Mouse (Mus musculus) midbrain, embryonic 14.5 days (tissue): ENCODE measurements at regions not wholly inside any gene's neighbourhood (a gene's known extent, or its start where the extent isn't known, plus 50 kb on each side); places are given as distances from the start of the nearest gene placed in this dataset.

Source experiments
- ATAC-seq: fragments of 200-750 bp; cut with Nextera tagmentation; 2 replicates; pipeline ENCODE4 v1.8.0; 2017; ENCODE audit warnings: moderate number of reproducible peaks, moderate library complexity; ENCODE audit not compliant: low FRiP score, low TSS enrichment
- DNase-seq: peaks from one replicate; pipeline ENCODE4 v3.0.0-alpha.2; 2015
- H3K27ac ChIP-seq: fragments of 300-500 bp; sonication (generic); replicated peaks from 2 replicates; pipeline ENCODE4 v1.5.1; 2014; ENCODE audit warnings: mild to moderate bottlenecking, low read depth, low read length, moderate library complexity
- H3K27me3 ChIP-seq: fragments of 300-500 bp; sonication (generic); 2 replicates; pipeline ENCODE4 v1.6.1; 2014; ENCODE audit warnings: low read length, control low read depth, mixed read lengths; ENCODE audit not compliant: control insufficient read depth, insufficient read depth
- H3K36me3 ChIP-seq: fragments of 300-500 bp; sonication (generic); 2 replicates; pipeline ENCODE4 v1.6.1; 2014; ENCODE audit warnings: low read length, control low read depth; ENCODE audit not compliant: control insufficient read depth, insufficient read depth
- H3K4me1 ChIP-seq: fragments of 300-500 bp; sonication (generic); 2 replicates; pipeline ENCODE4 v1.6.1; 2014; ENCODE audit warnings: mild to moderate bottlenecking, antibody characterized with exemption, low read length, control low read depth; ENCODE audit not compliant: control insufficient read depth, insufficient read depth
- H3K4me2 ChIP-seq: fragments of 300-500 bp; sonication (generic); 2 replicates; pipeline ENCODE4 v1.6.1; 2014; ENCODE audit warnings: mild to moderate bottlenecking, low read length, moderate library complexity
- H3K4me3 ChIP-seq: fragments of 300-500 bp; sonication (generic); replicated peaks from 2 replicates; pipeline ENCODE4 v1.5.1; 2014; ENCODE audit warnings: low read depth, low read length
- H3K9ac ChIP-seq: fragments of 300-500 bp; sonication (generic); replicated peaks from 2 replicates; pipeline ENCODE4 v1.6.1; 2014; ENCODE audit warnings: mild to moderate bottlenecking, low read length, moderate library complexity
- H3K9me3 ChIP-seq: fragments of 300-500 bp; sonication (generic); 2 replicates; pipeline ENCODE4 v1.6.1; 2016; ENCODE audit warnings: low read length, control low read depth, mixed read lengths; ENCODE audit not compliant: control insufficient read depth
- WGBS: fragments of 180-500 bp; shearing (Covaris S2); extraction: QIAGEN DNeasy Blood & Tissue Kit; methylation state at CpG from one replicate; pipeline ENCODE4 v1.1.7; 2014; 5-methylcytosine and 5-hydroxymethylcytosine counted together

- no peak overlapping the region for H3K27ac ChIP-seq
- no peak overlapping the region for H3K9ac ChIP-seq
- ATAC-seq = peak; percentile 18; the same call in 1 of the 2 replicates
- peak; percentile 8 for DNase-seq
- 84% methylated on average over 6 of the region's 6 CpGs for WGBS
- no peaks in the 10 kb centered on the region for H3K4me1 ChIP-seq
- no peaks in the 10 kb centered on the region for H3K36me3 ChIP-seq
- H3K4me2 ChIP-seq = no peak overlapping the region
- no peaks in the 10 kb centered on the region for H3K27me3 ChIP-seq
- H3K4me3 ChIP-seq = no peak overlapping the region
- H3K9me3 ChIP-seq = no peaks in the 10 kb centered on the region
These were observed 594.4 kb upstream of the Kif18a start for GRCm38 (mm10) chr2:108686019-108686743.

- ATAC-seq (no peak; the same call in 1 of the 2 replicates), DNase-seq (peak; percentile 83)
- no peak overlapping the region for H3K4me2 ChIP-seq
- H3K4me3 ChIP-seq = no peak overlapping the region
- no peaks in the 10 kb centered on the region for H3K36me3 ChIP-seq
- no peaks in the 10 kb centered on the region for H3K27me3 ChIP-seq
- no peak overlapping the region for H3K27ac ChIP-seq
- H3K4me1 ChIP-seq = no peaks in the 10 kb centered on the region
- H3K9me3 ChIP-seq = no peaks in the 10 kb centered on the region
- 52% methylated on average over 4 of the region's 4 CpGs for WGBS
- H3K9ac ChIP-seq = no peak overlapping the region
These were observed 590.4 kb upstream of the Kif18a start for GRCm38 (mm10) chr2:108690091-108690490.

- no peaks in the 10 kb centered on the region for H3K36me3 ChIP-seq
- no peaks in the 10 kb centered on the region for H3K4me1 ChIP-seq
- DNase-seq (no peak), ATAC-seq (no peak)
- no peaks in the 10 kb centered on the region for H3K9me3 ChIP-seq
- no peak overlapping the region for H3K27ac ChIP-seq
- H3K4me2 ChIP-seq = no peak overlapping the region
- no peak overlapping the region for H3K9ac ChIP-seq
- WGBS = 71% methylated on average over 10 of the region's 10 CpGs
- H3K4me3 ChIP-seq = no peak overlapping the region
- no peaks in the 10 kb centered on the region for H3K27me3 ChIP-seq
These were observed 589.2 kb upstream of the Kif18a start for GRCm38 (mm10) chr2:108691156-108692007.

GRCm38 (mm10) chr2:108701308-108701707 lies 579.2 kb upstream of the Kif18a start:
- Histone ChIP-seq H3K4me3 (no peak overlapping the region), H3K4me1 (no peaks in the 10 kb centered on the region), H3K4me2 (no peak overlapping the region), H3K27ac (peak overlapping the region; percentile 66), H3K27me3 (no peaks in the 10 kb centered on the region), H3K9ac (no peak overlapping the region), H3K9me3 (no peaks in the 10 kb centered on the region), H3K36me3 (no peaks in the 10 kb centered on the region)
- peak; percentile 34; the same call in 1 of the 2 replicates for ATAC-seq
- DNase-seq = peak; percentile 36
- WGBS = 68% methylated on average over 7 of the region's 7 CpGs

GRCm38 (mm10) chr2:108707856-108708855 lies 572.4 kb upstream of the Kif18a start:
- no peak overlapping the region for H3K27ac ChIP-seq
- no peak overlapping the region for H3K4me2 ChIP-seq
- no peaks in the 10 kb centered on the region for H3K9me3 ChIP-seq
- no peak overlapping the region for H3K9ac ChIP-seq
- no peak overlapping the region for H3K4me3 ChIP-seq
- no peaks in the 10 kb centered on the region for H3K36me3 ChIP-seq
- 87% methylated on average over 5 of the region's 5 CpGs for WGBS
- no peaks in the 10 kb centered on the region for H3K27me3 ChIP-seq
- ATAC-seq (no peak), DNase-seq (no peak)
- H3K4me1 ChIP-seq = no peaks in the 10 kb centered on the region

- H3K27ac ChIP-seq = no peak overlapping the region
- 80% methylated on average over 3 of the region's 3 CpGs for WGBS
- no peaks in the 10 kb centered on the region for H3K4me1 ChIP-seq
- DNase-seq = no peak
- no peak overlapping the region for H3K4me3 ChIP-seq
- no peak for ATAC-seq
- no peaks in the 10 kb centered on the region for H3K27me3 ChIP-seq
- H3K36me3 ChIP-seq = no peaks in the 10 kb centered on the region
- H3K9ac ChIP-seq = no peak overlapping the region
- no peak overlapping the region for H3K4me2 ChIP-seq
- H3K9me3 ChIP-seq = no peaks in the 10 kb centered on the region
These were observed 538.5 kb upstream of the Kif18a start for GRCm38 (mm10) chr2:108742079-108742478.

- Histone ChIP-seq H3K27ac (no peak overlapping the region), H3K27me3 (no peaks in the 10 kb centered on the region), H3K4me2 (no peak overlapping the region), H3K4me3 (no peak overlapping the region), H3K9ac (no peak overlapping the region), H3K4me1 (no peaks in the 10 kb centered on the region), H3K9me3 (no peaks in the 10 kb centered on the region), H3K36me3 (no peaks in the 10 kb centered on the region)
- ATAC-seq (no peak), DNase-seq (no peak)
- WGBS = 56% methylated on average over 2 of the region's 2 CpGs
These were observed 537.0 kb upstream of the Kif18a start for GRCm38 (mm10) chr2:108743511-108743910.

- 79% methylated on average over 2 of the region's 2 CpGs for WGBS
- DNase-seq (no peak), ATAC-seq (no peak)
These were observed 535.7 kb upstream of the Kif18a start for GRCm38 (mm10) chr2:108744797-108745196.

More at GRCm38 (mm10) chr2:108744797-108745196, 535.7 kb upstream of the Kif18a start:
- H3K4me1 ChIP-seq = no peaks in the 10 kb centered on the region
- H3K27ac ChIP-seq = no peak overlapping the region
- H3K36me3 ChIP-seq = no peaks in the 10 kb centered on the region
- no peak overlapping the region for H3K4me3 ChIP-seq
- no peak overlapping the region for H3K4me2 ChIP-seq
- no peak overlapping the region for H3K9ac ChIP-seq
- no peaks in the 10 kb centered on the region for H3K27me3 ChIP-seq
- H3K9me3 ChIP-seq = no peaks in the 10 kb centered on the region
